Mouse (Mus musculus) embryonic fibroblast, embryonic 13.5 days (primary cell): ENCODE measurements at regions not wholly inside any gene's neighbourhood (a gene's known extent, or its start where the extent isn't known, plus 50 kb on each side); places are given as distances from the start of the nearest gene placed in this dataset.

ENCODE experiments used
- H3K27ac ChIP-seq: 2 replicates; pipeline ENCODE4 v1.5.1; 2012; ENCODE audit warnings: low read length, control low read depth, inconsistent platforms; ENCODE audit not compliant: insufficient read depth
- H3K4me1 ChIP-seq: 2 replicates; pipeline ENCODE4 v1.6.1; 2011; ENCODE audit warnings: low read length; ENCODE audit not compliant: control insufficient read depth, insufficient read depth
- H3K4me3 ChIP-seq: 2 replicates; pipeline ENCODE4 v1.5.1; 2011; ENCODE audit warnings: mild to moderate bottlenecking, control low read depth, low read length; ENCODE audit not compliant: insufficient read depth
- CTCF ChIP-seq: IDR thresholded peaks from 2 replicates; pipeline ENCODE4 v1.5.1; 2011; ENCODE audit warnings: mild to moderate bottlenecking, control low read depth, low read length, moderate library complexity, borderline replicate concordance; ENCODE audit not compliant: insufficient read depth
- POLR2A ChIP-seq: IDR thresholded peaks from 2 replicates; pipeline ENCODE4 v1.6.1; 2011; ENCODE audit warnings: low read depth, mild to moderate bottlenecking, control low read depth, low read length, moderate library complexity

DNA sequence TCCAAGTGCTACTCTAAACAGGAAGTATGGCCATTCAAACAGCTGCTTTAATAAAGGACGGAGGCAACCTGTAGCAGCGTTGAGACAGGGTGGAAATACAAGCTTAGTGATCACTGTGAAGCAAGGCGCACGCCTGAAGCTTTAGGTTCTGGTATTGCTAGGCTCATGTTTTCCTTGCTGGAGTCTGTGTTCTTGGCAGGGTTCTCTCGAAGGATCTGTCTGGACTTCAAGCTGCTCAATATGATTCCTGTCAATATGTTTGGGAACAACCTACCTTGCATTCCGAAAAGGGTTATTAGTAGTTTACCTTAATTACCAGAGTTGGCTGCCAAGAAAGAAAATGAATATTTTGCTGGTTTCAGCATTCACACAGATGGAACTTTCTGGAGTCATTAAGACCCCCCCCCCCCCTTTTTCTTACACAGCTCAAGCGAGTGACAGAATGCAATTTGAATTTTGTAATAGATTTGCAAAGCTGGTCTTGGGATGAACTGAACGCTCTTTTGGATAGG is 145.1 kb upstream of the Tmpo start:
- no peak overlapping the region for H3K27ac ChIP-seq
- TF ChIP-seq CTCF (no peak), POLR2A (no peak)
- no peaks in the 10 kb centered on the region for H3K4me1 ChIP-seq
- H3K4me3 ChIP-seq, result no peak overlapping the region

DNA sequence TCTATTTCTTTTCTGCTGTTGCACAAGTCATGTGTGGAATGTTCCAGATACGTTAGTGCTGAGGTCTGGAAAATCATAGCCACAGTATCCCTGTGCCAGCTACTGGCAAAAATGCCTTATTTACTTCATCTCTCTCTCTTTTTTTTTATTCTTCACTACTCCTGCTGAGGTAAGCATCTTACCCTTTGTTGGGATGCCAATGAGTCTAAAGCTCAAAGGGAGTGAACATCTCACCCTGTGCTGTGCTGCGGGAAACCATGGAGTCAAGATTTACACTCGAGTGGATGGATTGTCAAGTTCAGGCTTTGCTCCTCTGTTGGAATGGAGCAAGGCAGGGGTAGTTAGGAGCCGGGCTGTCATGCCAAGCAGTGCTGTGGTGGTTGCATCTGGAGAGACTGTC is 140.1 kb upstream of the Tmpo start:
- no peak overlapping the region for H3K27ac ChIP-seq
- H3K4me1 ChIP-seq, result no peaks in the 10 kb centered on the region
- no peak overlapping the region for H3K4me3 ChIP-seq
- TF ChIP-seq POLR2A, result no peak
- no peak for TF ChIP-seq CTCF

DNA sequence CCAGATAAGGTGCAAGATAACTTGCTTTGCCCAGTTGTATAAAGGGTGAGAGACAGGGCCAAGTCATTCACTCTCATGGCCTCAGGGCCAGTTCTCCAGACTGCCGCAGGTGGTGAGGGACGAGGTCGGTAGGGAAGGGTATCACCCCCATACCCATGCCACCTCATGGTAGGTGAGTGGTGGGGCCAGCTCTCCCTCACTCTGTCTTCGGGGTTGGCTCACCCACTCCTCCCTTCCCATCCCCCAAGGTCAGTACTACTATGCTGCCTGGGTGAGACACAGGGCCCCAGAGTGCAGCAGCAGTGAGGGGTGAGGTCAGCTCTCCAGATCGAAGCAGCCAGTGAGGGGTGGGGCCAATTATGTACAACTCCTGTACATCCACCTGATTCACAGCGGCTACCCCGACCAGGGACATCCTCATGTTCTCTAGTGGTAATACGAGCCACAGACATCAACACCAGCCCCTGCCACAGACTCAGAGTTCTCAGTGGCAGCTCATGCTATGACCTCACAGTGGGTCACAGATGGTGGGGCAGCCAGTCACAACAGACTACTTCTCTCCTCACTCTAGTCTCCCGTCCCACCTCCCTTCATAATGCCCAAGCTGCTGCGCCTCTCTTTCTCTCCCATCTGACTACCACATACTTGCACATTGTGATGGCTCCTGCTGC is 138.5 kb upstream of the Tmpo start:
- no peak overlapping the region for H3K27ac ChIP-seq
- no peak for TF ChIP-seq CTCF
- no peak for TF ChIP-seq POLR2A
- H3K4me3 ChIP-seq, result no peak overlapping the region
- no peaks in the 10 kb centered on the region for H3K4me1 ChIP-seq

DNA sequence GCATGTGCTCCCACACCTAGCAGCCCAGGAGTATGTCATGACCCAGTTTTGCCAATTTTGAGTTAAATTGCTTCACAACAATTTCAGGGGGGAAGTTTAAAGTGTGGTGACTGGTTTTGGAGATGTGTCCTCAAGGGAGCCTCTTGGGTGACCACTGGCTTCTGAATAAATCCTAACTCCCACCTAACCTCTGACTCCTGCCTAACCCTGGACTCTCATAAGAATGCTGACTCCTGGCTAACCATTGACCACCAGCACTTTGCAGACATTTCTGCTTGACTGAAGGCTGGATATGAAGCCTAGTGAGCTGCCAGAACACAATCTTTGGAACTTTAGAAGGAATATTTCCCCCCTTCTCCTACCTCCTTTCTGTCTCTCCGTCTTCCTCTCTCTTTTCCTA is 133.3 kb upstream of the Tmpo start:
- Histone ChIP-seq H3K27ac (no peak overlapping the region), H3K4me3 (no peak overlapping the region), H3K4me1 (no peaks in the 10 kb centered on the region)
- no peak for TF ChIP-seq CTCF
- no peak for TF ChIP-seq POLR2A

DNA sequence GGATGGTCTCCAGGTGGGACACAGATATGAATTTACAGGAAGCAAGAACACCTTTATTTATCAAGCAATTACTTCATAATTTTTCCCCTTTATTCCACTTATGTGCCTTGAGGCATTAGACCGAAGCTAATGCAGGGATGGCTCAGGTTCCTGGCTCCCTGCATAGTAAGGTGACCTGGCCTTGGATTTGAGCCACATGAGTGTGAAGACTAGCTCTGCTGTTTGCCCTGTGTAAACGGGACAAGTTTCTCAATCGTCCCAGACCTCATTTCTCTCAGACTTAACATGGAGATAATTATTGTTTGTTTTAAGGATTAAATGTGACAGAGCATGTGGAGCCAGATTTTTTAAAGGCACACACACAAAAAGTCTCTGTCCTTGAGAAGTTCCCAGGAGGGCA is 132.2 kb upstream of the Tmpo start:
- Histone ChIP-seq H3K27ac (no peak overlapping the region), H3K4me3 (no peak overlapping the region), H3K4me1 (no peaks in the 10 kb centered on the region)
- no peak for TF ChIP-seq CTCF
- TF ChIP-seq POLR2A, result no peak

DNA sequence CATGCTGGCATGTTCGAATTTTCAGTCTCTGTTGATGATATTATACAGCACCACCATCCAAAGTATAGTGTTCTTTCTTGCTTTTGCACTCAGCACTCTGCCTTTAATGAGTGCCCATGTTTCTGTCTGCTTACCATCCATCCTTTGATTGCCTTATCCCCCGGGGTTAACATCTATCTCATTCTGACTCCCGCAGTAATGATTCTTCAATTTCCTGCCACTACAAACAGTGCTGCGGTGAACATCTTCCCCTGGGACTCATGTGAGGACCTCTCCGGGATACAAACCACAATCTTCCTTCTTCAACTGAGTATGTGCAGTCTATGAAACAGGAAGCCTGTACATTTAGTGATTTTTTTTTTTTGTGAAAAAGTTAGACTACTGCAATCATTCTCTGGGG is 131.8 kb upstream of the Tmpo start:
- H3K4me3 ChIP-seq, result no peak overlapping the region
- no peak overlapping the region for H3K27ac ChIP-seq
- no peaks in the 10 kb centered on the region for H3K4me1 ChIP-seq
- TF ChIP-seq POLR2A (no peak), CTCF (no peak)

DNA sequence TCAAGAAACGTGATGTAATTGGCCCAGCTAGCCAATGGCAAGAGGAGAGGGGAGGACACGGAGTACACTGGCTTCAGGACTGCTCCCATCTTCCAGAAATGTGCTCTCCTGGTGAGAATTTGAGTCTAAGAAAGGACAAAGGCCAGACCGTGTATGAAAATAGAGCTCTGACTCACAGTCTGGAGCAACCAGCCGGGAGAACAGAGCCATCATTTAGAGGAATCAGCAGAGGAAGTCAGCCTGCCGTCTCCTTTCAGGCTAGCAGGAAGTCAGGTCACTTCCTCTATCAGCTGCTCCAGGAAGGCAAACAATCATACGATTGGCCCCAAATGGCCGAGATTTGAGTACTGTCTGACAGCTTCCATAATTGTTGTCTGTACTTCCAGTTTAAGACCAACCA is 119.0 kb upstream of the Tmpo start:
- no peaks in the 10 kb centered on the region for H3K4me1 ChIP-seq
- no peak overlapping the region; the same call in 1 of the 2 replicates for H3K27ac ChIP-seq
- H3K4me3 ChIP-seq, result no peak overlapping the region
- no peak for TF ChIP-seq CTCF
- TF ChIP-seq POLR2A, result no peak

DNA sequence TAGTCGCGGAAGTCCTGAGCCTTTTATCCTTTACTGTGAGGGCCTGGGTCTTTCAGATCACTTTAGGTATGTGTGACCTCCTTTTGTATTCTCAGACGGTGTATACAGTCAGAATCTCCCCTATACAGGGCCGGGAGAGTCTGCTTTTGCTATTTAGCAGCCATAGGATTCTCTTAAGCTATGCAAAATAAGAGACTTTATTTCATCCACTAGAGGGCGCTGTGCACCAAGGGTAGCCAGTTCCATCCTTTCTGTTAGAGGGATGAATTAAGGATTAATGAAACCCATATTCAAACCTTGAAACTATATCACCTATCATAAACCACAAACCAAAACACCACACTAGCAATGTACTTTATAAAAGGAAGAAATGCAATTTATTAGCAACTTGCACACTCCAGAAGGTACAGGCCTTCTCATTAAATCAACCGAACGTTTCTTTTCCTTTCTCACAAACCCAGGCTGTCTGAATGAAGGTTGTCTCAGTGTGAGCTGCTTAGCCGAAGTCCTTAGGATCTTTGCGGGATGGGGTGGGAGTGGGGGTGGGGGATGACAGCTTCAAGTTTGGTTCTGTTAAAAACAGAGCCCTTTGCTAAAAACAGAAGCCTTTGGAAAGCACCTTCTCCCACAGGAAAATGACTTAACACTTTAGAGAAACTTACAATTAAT is 116.8 kb upstream of the Tmpo start:
- Histone ChIP-seq H3K4me3 (no peak overlapping the region), H3K4me1 (no peaks in the 10 kb centered on the region), H3K27ac (no peak overlapping the region)
- TF ChIP-seq CTCF, result no peak
- TF ChIP-seq POLR2A, result no peak

DNA sequence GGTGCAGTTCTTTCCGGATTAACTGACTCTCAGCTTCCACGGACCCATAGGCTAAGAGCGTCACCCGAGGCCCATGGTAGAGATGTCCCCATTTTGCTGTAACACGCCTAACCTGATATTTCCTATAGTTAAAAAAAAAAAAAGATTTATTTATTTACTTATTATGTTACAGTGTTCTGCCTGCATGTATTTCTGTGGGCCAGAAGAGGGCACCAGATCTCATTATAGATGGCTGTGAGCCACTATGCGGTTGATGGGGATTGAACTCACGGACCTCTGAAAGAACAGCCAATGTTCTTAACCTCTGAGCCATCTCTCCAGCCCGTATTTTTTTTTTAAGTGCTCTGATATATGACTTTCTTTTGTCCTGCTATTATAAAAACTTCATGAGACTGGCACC is 114.2 kb upstream of the Tmpo start:
- Histone ChIP-seq H3K4me1 (no peaks in the 10 kb centered on the region), H3K4me3 (no peak overlapping the region), H3K27ac (no peak overlapping the region)
- no peak for TF ChIP-seq CTCF
- no peak for TF ChIP-seq POLR2A

DNA sequence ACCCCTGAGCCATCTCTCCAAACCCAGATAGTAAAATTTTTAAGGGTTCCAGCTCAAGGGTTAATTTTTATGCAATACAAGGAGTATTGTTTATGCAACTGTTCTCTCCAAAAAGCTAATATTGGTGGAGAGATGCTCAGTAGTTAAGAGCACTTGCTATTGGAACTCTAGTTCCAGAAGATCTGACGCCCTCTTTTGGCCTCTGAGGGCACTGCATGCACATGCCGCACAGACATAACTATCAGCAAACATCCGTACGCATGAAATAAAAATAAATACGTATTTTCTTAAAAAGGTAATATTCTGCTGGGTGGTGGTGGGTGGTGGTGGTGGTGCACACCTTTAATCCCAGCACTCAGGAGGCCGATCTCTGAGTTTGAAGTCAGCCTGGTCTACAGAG is 112.1 kb upstream of the Tmpo start:
- no peak overlapping the region for H3K27ac ChIP-seq
- no peaks in the 10 kb centered on the region for H3K4me1 ChIP-seq
- TF ChIP-seq CTCF (no peak), POLR2A (no peak)
- no peak overlapping the region for H3K4me3 ChIP-seq
